Mouse (Mus musculus) MEL (cell line): Measurements from ENCODE around the gene Kyat1. TPM values are rescaled to one million over a fixed set of nuclear protein-coding genes. Genes with fewer than 3 reads are reported as not detected.
"Not testable (repeated sequence)": the region's sequence is repeated elsewhere in the genome, so short reads cannot be mapped to it uniquely, and the experiment has no call there.

ENCODE experiments used
- DNase-seq: peaks from one replicate; pipeline ENCODE4 v3.0.0; 2011; ENCODE audit warnings: low read depth, low spot score
- H3K27ac ChIP-seq: 2 replicates; pipeline ENCODE4 v1.5.1; 2012; ENCODE audit warnings: low read depth, mild to moderate bottlenecking, control low read depth, low read length, moderate library complexity; ENCODE audit not compliant: control insufficient read depth
- H3K27me3 ChIP-seq, 2 experiments: fragments of 150-350 bp in 1 of 2; sonication (generic) in 1 of 2; 2 replicates each; pipeline ENCODE4 v1.6.1; 2012; ENCODE audit warnings: low read length in 2 of 2, mild to moderate bottlenecking in 2 of 2, improper control_type of control experiment in 1 of 2, moderate library complexity in 1 of 2; ENCODE audit not compliant: insufficient read depth in 2 of 2, control insufficient read depth in 1 of 2
- H3K36me3 ChIP-seq, 2 experiments: 2 replicates each; pipeline ENCODE4 v1.6.1; 2012 to 2014; ENCODE audit warnings: low read length in 2 of 2, improper control_type of control experiment in 1 of 2, inconsistent platforms in 1 of 2, mild to moderate bottlenecking in 1 of 2; ENCODE audit not compliant: insufficient read depth in 2 of 2, control insufficient read depth in 1 of 2
- H3K4me1 ChIP-seq, 2 experiments: fragments of 150-350 bp in 1 of 2; sonication (generic) in 1 of 2; 2 replicates each; pipeline ENCODE4 v1.6.1; 2012; ENCODE audit warnings: low read length in 2 of 2, improper control_type of control experiment in 1 of 2, mild to moderate bottlenecking in 1 of 2; ENCODE audit not compliant: insufficient read depth in 2 of 2, control insufficient read depth in 1 of 2
- H3K4me3 ChIP-seq, 2 experiments: fragments of 150-350 bp in 1 of 2; sonication (generic) in 1 of 2; 2 replicates each; pipeline ENCODE4 v1.5.1; 2012; ENCODE audit warnings: low read depth in 2 of 2, low read length in 2 of 2, mild to moderate bottlenecking in 2 of 2, moderate library complexity in 2 of 2, control low read depth in 1 of 2, improper control_type of control experiment in 1 of 2; ENCODE audit not compliant: control insufficient read depth in 1 of 2, insufficient read depth in 1 of 2
- H3K79me2 ChIP-seq: 2 replicates; pipeline ENCODE4 v1.6.1; 2012; ENCODE audit warnings: mild to moderate bottlenecking, low read length, moderate library complexity; ENCODE audit not compliant: control insufficient read depth, poor library complexity, insufficient read depth
- H3K9ac ChIP-seq: 2 replicates; pipeline ENCODE4 v1.6.1; 2012; ENCODE audit warnings: low read depth, mild to moderate bottlenecking, control low read depth, low read length, moderate library complexity; ENCODE audit not compliant: control insufficient read depth, poor library complexity, severe bottlenecking
- H3K9me3 ChIP-seq: fragments of 150-350 bp; sonication (generic); replicated peaks from 2 replicates; pipeline ENCODE4 v1.6.1; 2012; ENCODE audit warnings: mild to moderate bottlenecking, low read length, improper control_type of control experiment, moderate library complexity; ENCODE audit not compliant: insufficient read depth
- ELF1 ChIP-seq: IDR thresholded peaks from 2 replicates; pipeline ENCODE4 v1.6.1; 2014; ENCODE audit warnings: low read depth, mild to moderate bottlenecking, inconsistent platforms, low read length, improper control_type of control experiment, moderate library complexity
- EP300 ChIP-seq, 2 experiments: IDR thresholded peaks; 2 replicates each; pipeline ENCODE4 v1.6.1; 2011; ENCODE audit warnings: improper control_type of control experiment in 2 of 2, low read length in 2 of 2, low read depth in 1 of 2, mild to moderate bottlenecking in 1 of 2
- GABPA ChIP-seq: IDR thresholded peaks from 2 replicates; pipeline ENCODE4 v1.6.1; 2012; ENCODE audit warnings: low read depth, mild to moderate bottlenecking, inconsistent platforms, low read length, improper control_type of control experiment, moderate library complexity
- HCFC1 ChIP-seq: IDR thresholded peaks from 2 replicates; pipeline ENCODE4 v1.6.1; 2012; ENCODE audit warnings: low read depth, mild to moderate bottlenecking, inconsistent platforms, low read length, improper control_type of control experiment, moderate library complexity
- KAT2A ChIP-seq: conservative IDR thresholded peaks from 2 replicates; pipeline ENCODE4 v1.6.1; 2012; ENCODE audit warnings: low read depth, low read length, improper control_type of control experiment, inconsistent platforms
- MXI1 ChIP-seq: IDR thresholded peaks from 2 replicates; pipeline ENCODE4 v1.6.1; 2011; ENCODE audit warnings: mild to moderate bottlenecking, low read depth, low read length, improper control_type of control experiment
- NELFE ChIP-seq: IDR thresholded peaks from 2 replicates; pipeline ENCODE4 v1.6.1; 2011; ENCODE audit warnings: low read depth, low read length, improper control_type of control experiment
- NRF1 ChIP-seq: IDR thresholded peaks from 2 replicates; pipeline ENCODE4 v1.6.1; 2014; ENCODE audit warnings: low read depth, mild to moderate bottlenecking, inconsistent platforms, low read length, improper control_type of control experiment, moderate library complexity; ENCODE audit not compliant: poor library complexity, insufficient read depth, severe bottlenecking
- POLR2A ChIP-seq, 2 experiments: IDR thresholded peaks; 2 replicates each; pipeline ENCODE4 v1.6.1; 2011 to 2012; ENCODE audit warnings: low read length in 2 of 2, mild to moderate bottlenecking in 2 of 2, control low read depth in 1 of 2, improper control_type of control experiment in 1 of 2, low read depth in 1 of 2, moderate library complexity in 1 of 2; ENCODE audit not compliant: control insufficient read depth in 1 of 2, insufficient read depth in 1 of 2, poor library complexity in 1 of 2
- POLR2AphosphoS5 ChIP-seq: IDR thresholded peaks from 2 replicates; pipeline ENCODE4 v1.6.1; 2012; ENCODE audit warnings: low read depth, borderline replicate concordance, mild to moderate bottlenecking, inconsistent platforms, low read length, moderate library complexity, mixed read lengths
- RCOR1 ChIP-seq: IDR thresholded peaks from 2 replicates; pipeline ENCODE4 v1.6.1; 2012; ENCODE audit warnings: low read depth, mild to moderate bottlenecking, inconsistent platforms, low read length, improper control_type of control experiment
- TBP ChIP-seq: IDR thresholded peaks from 2 replicates; pipeline ENCODE4 v1.8.0; 2011; ENCODE audit warnings: low read depth, low read length, improper control_type of control experiment
- UBTF ChIP-seq: IDR thresholded peaks from 2 replicates; pipeline ENCODE4 v1.6.1; 2012; ENCODE audit warnings: low read depth, mild to moderate bottlenecking, inconsistent platforms, low read length, improper control_type of control experiment, moderate library complexity, borderline replicate concordance; ENCODE audit not compliant: insufficient read depth
- USF1 ChIP-seq: IDR thresholded peaks from 2 replicates; pipeline ENCODE4 v1.6.1; 2014; ENCODE audit warnings: low read depth, mild to moderate bottlenecking, inconsistent platforms, low read length, improper control_type of control experiment, moderate library complexity
- ZC3H11A ChIP-seq: IDR thresholded peaks from 2 replicates; pipeline ENCODE4 v1.6.1; 2012; ENCODE audit warnings: low read depth, mild to moderate bottlenecking, inconsistent platforms, low read length, improper control_type of control experiment
- ZNF384 ChIP-seq: IDR thresholded peaks from 2 replicates; pipeline ENCODE4 v1.6.1; 2012; ENCODE audit warnings: low read depth, mild to moderate bottlenecking, inconsistent platforms, low read length, improper control_type of control experiment
- polyA plus RNA-seq, 2 experiments: library from polyadenylated mRNA; stranded (reverse) in 1 of 2; unstranded in 1 of 2; fragments of >175 nt in 1 of 2; fragments of >200 nt in 1 of 2; gene quantifications; 2 replicates each; pipeline versions ENCODE4 v1.2.1 to v1.2.4; 2012; ENCODE audit warnings: low replicate concordance in 2 of 2, low read depth in 1 of 2; ENCODE audit not compliant: insufficient read length in 2 of 2, insufficient read depth in 1 of 2, missing spikeins in 1 of 2
- total RNA-seq: library from RNA; depleted of rRNA; stranded (reverse); fragments of 300-350 nt; gene quantifications from 2 replicates; pipeline ENCODE4 v1.2.3, GENCODE M21; 2012

The Kyat1 gene
- total and polyA plus RNA-seq, 3 experiments = 9.5 to 14.9 TPM; not detected in 1

DNA sequence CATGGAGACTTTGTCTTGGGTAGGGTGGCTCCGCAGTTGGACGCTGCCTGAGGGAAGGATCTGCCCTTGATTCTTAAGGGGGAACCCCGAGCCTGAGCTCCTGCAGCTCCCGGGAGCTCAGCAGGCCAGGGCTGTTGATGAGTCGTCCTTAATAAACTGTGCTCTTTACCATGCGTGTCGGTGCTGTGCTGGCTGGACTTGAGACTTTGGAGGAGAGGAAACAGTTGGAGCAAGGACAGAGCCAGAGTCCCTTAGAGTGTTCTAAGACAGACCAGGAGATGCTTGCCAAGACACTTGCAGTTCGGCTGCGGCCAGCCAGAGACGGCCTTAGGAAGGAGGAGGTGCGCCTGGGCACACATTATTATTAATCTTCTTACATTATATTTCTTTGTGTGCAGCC, 53.8 kb downstream of the Kyat1 start:
- Histone ChIP-seq H3K4me1 (no peaks in the 10 kb centered on the region), H3K27me3 (no peaks in the 10 kb centered on the region), H3K4me3 (no peak overlapping the region), H3K79me2 (no peaks in the 10 kb centered on the region), H3K27ac (no peak overlapping the region), H3K36me3 (peaks cover 0 to 2% of the 10 kb centered on the region in 2 experiments; a peak in 1 of 4 replicates), H3K9me3 (no peaks in the 10 kb centered on the region), H3K9ac (no peak overlapping the region)
- TF ChIP-seq RCOR1 (no peak), GABPA (no peak), ZNF384 (no peak), ELF1 (no peak)
- no peak for DNase-seq

DNA sequence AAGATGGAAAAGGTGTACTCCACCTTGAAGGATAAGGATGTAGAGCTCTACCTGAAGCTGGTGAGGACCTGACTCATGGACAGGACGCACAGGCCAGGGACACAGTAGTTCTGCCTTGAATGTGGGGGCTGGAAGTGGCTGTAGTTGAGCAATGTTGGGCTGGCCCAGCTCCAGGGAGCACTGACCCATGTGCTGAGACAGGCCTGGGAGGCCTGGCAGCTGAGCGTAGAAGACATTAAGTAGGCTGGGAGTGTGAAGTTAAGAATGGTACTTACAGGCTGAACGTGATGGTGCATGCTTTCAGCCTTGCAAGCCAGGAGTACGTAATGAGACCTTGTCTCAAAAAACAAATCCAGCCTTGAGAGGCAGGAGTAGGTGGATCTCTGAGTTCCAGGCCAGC, 58.2 kb downstream of the Kyat1 start:
- Histone ChIP-seq H3K36me3 (peaks cover 0 to 4% of the 10 kb centered on the region in 2 experiments; a peak in 1 of 4 replicates), H3K4me1 (no peaks in the 10 kb centered on the region), H3K27ac (no peak overlapping the region), H3K9ac (no peak overlapping the region), H3K4me3 (no peak overlapping the region), H3K9me3 (no peaks in the 10 kb centered on the region), H3K27me3 (no peaks in the 10 kb centered on the region), H3K79me2 (no peaks in the 10 kb centered on the region)
- DNase-seq = no peak
- TF ChIP-seq NELFE (no peak), UBTF (no peak), ZC3H11A (no peak), POLR2AphosphoS5 (no peak), USF1 (no peak), MXI1 (no peak), TBP (no peak), HCFC1 (no peak), POLR2A (IDR thresholded peaks at IDR 0.05; ENCODE audit: control insufficient read depth in 1 of 2, insufficient read depth in 1 of 2, low read depth in 1 of 2, low read length in 2 of 2, poor library complexity in 1 of 2) (no peak), NRF1 (no peak)

DNA sequence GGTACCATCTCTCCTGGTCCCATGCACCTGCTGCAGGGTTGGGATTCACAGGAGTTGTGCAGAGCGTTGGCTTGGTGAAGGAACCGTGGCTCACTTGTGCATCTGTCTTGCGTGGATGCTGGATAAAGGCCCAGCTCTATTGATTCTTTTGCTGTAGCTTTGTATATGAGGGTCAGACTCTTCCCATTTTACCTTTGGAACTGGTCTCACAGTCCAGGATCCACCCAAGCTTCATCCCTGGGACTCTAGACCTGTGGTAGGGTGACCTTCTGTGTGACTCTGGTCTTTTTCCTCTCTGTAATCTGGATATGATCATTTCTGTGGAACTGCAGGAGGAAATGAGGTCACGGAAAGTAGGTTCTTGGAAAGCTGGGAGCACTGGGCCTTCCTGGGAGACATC, 61.2 kb downstream of the Kyat1 start:
- no peaks in the 10 kb centered on the region for H3K4me1 ChIP-seq
- no peak overlapping the region for H3K4me3 ChIP-seq
- H3K27me3 ChIP-seq = no peaks in the 10 kb centered on the region
- TF ChIP-seq KAT2A (no peak), EP300 (IDR thresholded peaks at IDR 0.05; ENCODE audit: low read depth in 1 of 2, low read length in 2 of 2) (no peak), GABPA (no peak)
- no peaks in the 10 kb centered on the region for H3K79me2 ChIP-seq
- peaks cover 0 to 6% of the 10 kb centered on the region in 2 experiments; a peak in 2 of 4 replicates for H3K36me3 ChIP-seq
- DNase-seq = no peak
- H3K27ac ChIP-seq = no peak overlapping the region
- H3K9ac ChIP-seq = no peak overlapping the region
- H3K9me3 ChIP-seq = no peaks in the 10 kb centered on the region

DNA sequence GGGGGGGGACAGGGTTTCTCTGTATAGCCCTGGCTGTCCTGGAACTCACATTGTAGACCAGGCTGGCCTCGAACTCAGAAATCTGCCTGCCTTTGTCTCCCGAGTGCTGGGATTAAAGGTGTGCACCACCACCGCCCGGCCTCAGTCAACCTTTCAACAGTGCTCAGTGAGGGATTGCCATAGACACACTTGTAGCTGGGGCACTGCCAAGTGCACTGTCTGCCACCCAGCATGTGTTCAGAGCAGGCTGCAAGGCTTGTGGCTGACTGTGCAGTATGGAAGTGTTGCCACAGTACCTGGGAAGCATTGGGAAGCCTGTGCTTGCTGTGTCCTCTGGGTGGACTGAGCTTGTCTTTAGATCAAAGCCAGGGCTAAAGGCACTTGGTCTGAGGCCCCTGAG, 65.6 kb downstream of the Kyat1 start:
- not testable (repeated sequence) for H3K9me3 ChIP-seq, DNase-seq, H3K79me2 ChIP-seq, H3K4me3 ChIP-seq, H3K4me1 ChIP-seq, H3K36me3 ChIP-seq, H3K9ac ChIP-seq, H3K27ac ChIP-seq, H3K27me3 ChIP-seq
